Comparison of ENCODE assay signal across 8 mouse cellular contexts in the genomic region with DNA sequence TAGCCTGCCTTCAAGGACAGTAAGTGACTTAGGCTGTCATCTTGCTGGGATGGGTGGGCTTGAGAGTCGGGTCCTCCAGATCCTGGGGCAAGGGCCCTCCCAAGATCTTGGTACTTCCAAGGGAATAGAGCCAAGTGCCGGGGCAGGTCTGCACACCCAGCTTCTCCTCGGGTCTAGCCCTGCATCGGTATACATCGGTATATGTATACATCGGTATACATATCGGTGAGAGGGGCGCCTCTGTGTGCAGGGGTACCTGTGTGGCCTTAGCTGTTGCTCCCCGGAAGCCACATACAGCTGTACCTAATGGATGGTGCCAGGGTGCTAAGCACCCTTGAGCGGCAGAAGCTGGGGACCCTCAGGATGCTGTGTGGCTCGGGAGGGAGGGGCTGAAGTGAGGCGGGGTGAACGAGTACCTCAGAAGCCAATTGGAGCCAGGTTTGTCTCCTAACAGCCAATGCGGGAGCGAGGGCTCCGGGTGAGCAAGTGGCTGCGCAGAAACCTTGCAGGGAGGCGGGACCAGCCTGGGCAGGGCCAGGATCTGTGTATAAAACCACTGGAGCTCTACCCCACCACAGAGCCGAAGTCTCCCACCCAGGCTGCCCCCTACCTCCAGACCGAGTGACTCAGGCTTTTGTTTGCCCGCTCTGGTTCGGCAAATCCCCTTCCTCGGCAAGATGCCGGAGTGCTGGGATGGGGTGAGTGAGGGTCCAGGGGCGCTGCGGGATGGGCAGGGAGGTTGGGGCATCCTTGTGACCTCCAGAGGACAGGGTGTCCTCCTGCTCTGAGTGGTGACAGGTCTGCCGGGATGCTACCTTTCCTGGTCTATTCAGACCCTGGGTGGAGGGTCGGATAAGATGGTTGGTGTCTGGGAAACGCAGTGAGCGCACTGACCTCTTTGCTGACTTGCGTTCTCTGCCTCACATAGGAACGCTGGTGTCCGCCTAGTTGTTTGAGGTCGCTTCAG. TPM values are rescaled to one million over a fixed set of nuclear protein-coding genes. Genes with fewer than 3 reads are reported as not detected.
DNase-seq lines count a peak whose midpoint lies in the region; ATAC-seq lines count a peak whose summit lies in the region.

No protein-coding gene starts in this region.

- ATAC-seq in hindbrain, embryonic 14.5 days (ENCODE audit: low FRiP score): peak; percentile 93

- H3K9me3 ChIP-seq in hindbrain, embryonic 14.5 days (ENCODE audit: control insufficient read depth, low read length): no peaks in the 10 kb centered on the region

- H3K4me2 ChIP-seq in hindbrain, embryonic 14.5 days (replicated peaks): peak overlapping the region; percentile 85

- DNase-seq in T-cell, adult 2 months (ENCODE audit: low spot score): peak; percentile 73
- DNase-seq in cerebellum, postnatal 36 days: peak; percentile 88 to 92
- DNase-seq in frontal cortex, postnatal 36 days (ENCODE audit: low spot score in 2 of 2): peak; percentile 92 to 94
- DNase-seq in hindbrain, embryonic 14.5 days (ENCODE audit: low spot score): peak; percentile 90
- DNase-seq in layer of hippocampus, postnatal 25 days (ENCODE audit: extremely low spot score in 1 of 2, low spot score in 1 of 2): peak; percentile 80 to 81
- DNase-seq in lung, postnatal 10 days: peak; percentile 91
- DNase-seq in ovary, postnatal 36 days (ENCODE audit: low spot score): peak; percentile 74
- DNase-seq in thymus, postnatal 4 days: peak; percentile 89

- H3K27me3 ChIP-seq in hindbrain, embryonic 14.5 days (ENCODE audit: control insufficient read depth, insufficient read depth, low read length): no peaks in the 10 kb centered on the region

- 2% methylated on average over 34 of the region's 34 CpGs for WGBS in hindbrain, embryonic 14.5 days

- peaks cover 36% of the 10 kb centered on the region for H3K4me1 ChIP-seq in hindbrain, embryonic 14.5 days (replicated peaks; ENCODE audit: control insufficient read depth, insufficient read depth, low read length)

- H3K27ac ChIP-seq in hindbrain, embryonic 14.5 days: peak overlapping the region; percentile 85

- peak overlapping the region; percentile 56 for H3K4me3 ChIP-seq in hindbrain, embryonic 14.5 days (replicated peaks; ENCODE audit: low read length)

- H3K36me3 ChIP-seq in hindbrain, embryonic 14.5 days (replicated peaks; ENCODE audit: control insufficient read depth, insufficient read depth): peaks cover 27% of the 10 kb centered on the region

- peak overlapping the region; percentile 82 for H3K9ac ChIP-seq in hindbrain, embryonic 14.5 days

RNA-seq across cellular contexts. Expression of gene Setd6, which starts 12.9 kb away (rescaled TPM):
- 27.0 and 31.7 TPM in 2 replicates for polyA plus RNA-seq in hindbrain, embryonic 14.5 days (2014; fragmentation: Nextera tagmentation; extraction: Ambion mirVana)
- total RNA-seq in layer of hippocampus, postnatal 25 days (2021): 10 to 100 TPM; 19.9 to 22.0 TPM

RNA-seq across cellular contexts. Expression of gene Ndrg4, which starts 26.0 kb away (rescaled TPM):
- 397 and 490 TPM in 2 replicates for polyA plus RNA-seq in hindbrain, embryonic 14.5 days (2014; fragmentation: Nextera tagmentation; extraction: Ambion mirVana)
- total RNA-seq in layer of hippocampus, postnatal 25 days (2021): 1,000 to 10,000 TPM; 1,420 to 1,424 TPM

Comparison
In these comparisons a context has a peak if more than half of its experiments do, and no peak if none do; other contexts are left out.
1. Peak in every context shown above with its lines: DNase-seq, ATAC-seq, H3K4me3 ChIP-seq and H3K27ac ChIP-seq.